ENCODE assay signal across 22 mouse cellular contexts in the genomic region with DNA sequence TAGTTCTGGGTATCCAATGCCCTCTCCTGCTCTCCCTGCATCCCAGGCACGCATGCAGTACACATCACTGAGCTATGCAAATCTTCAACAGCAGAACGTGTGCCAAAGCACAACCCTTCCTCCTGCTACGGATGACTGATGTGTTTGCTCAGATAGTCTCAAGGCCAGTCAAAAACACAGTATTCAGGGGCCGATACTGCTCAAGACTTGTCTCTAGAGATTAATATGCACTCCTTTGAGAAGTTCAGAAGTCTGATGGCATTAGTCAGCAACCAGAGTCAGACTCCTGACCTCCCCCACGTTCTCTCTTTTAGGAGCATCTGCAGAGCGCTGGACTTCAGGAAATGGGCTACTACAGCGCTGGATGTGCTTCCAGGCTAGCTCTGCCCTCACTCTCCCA. TPM values are rescaled to one million over a fixed set of nuclear protein-coding genes. Genes with fewer than 3 reads are reported as not detected.
DNase-seq lines count a peak whose midpoint lies in the region; ATAC-seq and TF ChIP-seq lines count a peak whose summit lies in the region.
"Had no signal": no experiment of that assay in that cellular context is flagged by ENCODE, and none has a peak within 500 bp of the region (broad histone marks: within the 10 kb centered on the region; RNA-seq: fewer than 3 reads in every experiment).

No protein-coding gene starts in this region.

- no peaks in the 10 kb centered on the region for H3K27me3 ChIP-seq in kidney, adult 2 months (replicated peaks; ENCODE audit: control insufficient read depth, insufficient read depth, low read length)
- H3K27me3 ChIP-seq: embryonic facial prominence, embryonic 12.5 days; forebrain, embryonic 15.5 days; limb, embryonic 13.5 days; neural tube, embryonic 12.5 days; stomach, embryonic 15.5 days had no signal

- no peak for TF ChIP-seq POLR2A in kidney, adult 2 months (IDR thresholded peaks at IDR 0.05; ENCODE audit: low read depth, low read length)
- TF ChIP-seq POLR2A in embryonic fibroblast, embryonic 13.5 days (IDR thresholded peaks at IDR 0.05; ENCODE audit: low read depth, low read length), result no peak

- no peak overlapping the region for H3K27ac ChIP-seq in kidney, adult 2 months (ENCODE audit: insufficient read depth, low read depth, low read length)
- peak overlapping the region; percentile 69 for H3K27ac ChIP-seq in embryonic fibroblast, embryonic 13.5 days (ENCODE audit: insufficient read depth, low read length)
- H3K27ac ChIP-seq: embryonic facial prominence, embryonic 12.5 days; forebrain, embryonic 15.5 days; kidney, postnatal 0 days; limb, embryonic 13.5 days; liver, embryonic 14.5 days; macrophage; neural tube, embryonic 12.5 days; stomach, embryonic 15.5 days had no signal

- peaks cover 7% of the 10 kb centered on the region for H3K36me3 ChIP-seq in kidney, adult 2 months (ENCODE audit: control insufficient read depth, insufficient read depth, low read length)

- no peak for ATAC-seq in megakaryocyte progenitor cell, adult 5-6 weeks (replicated peaks; ENCODE audit: poor library complexity)
- ATAC-seq: hindbrain, embryonic 16.5 days; intestine, postnatal 0 days had no signal

- H3K4me3 ChIP-seq in kidney, adult 2 months (ENCODE audit: insufficient read depth, low read depth, low read length), result no peak overlapping the region
- H3K4me3 ChIP-seq in embryonic fibroblast, embryonic 13.5 days (ENCODE audit: insufficient read depth, low read length), result no peak overlapping the region
- H3K4me3 ChIP-seq: embryonic facial prominence, embryonic 12.5 days; forebrain, embryonic 15.5 days; limb, embryonic 13.5 days; neural tube, embryonic 12.5 days; stomach, embryonic 15.5 days had no signal

- DNase-seq in adrenal gland, adult (ENCODE audit: inconsistent age in 2 of 2, low spot score in 1 of 2), result peak; percentile 77 to 86
- no peak for DNase-seq in adrenal gland, postnatal 25 days
- DNase-seq in kidney, adult 2 months, result peak; percentile 5
- DNase-seq in kidney, adult 18-20 months, result no peak
- DNase-seq in Muller cell, postnatal 12 days (ENCODE audit: inconsistent ontology term), result peak; percentile 19
- DNase-seq in thymus, adult 18-20 months, result no peak
- DNase-seq: cerebellum, postnatal 10 days; right cerebral cortex, postnatal 14 days; thymus, postnatal 14 days had no signal

- no peaks in the 10 kb centered on the region for H3K4me1 ChIP-seq in kidney, adult 2 months (ENCODE audit: control insufficient read depth, insufficient read depth, low read length)
- peaks cover 9% of the 10 kb centered on the region for H3K4me1 ChIP-seq in embryonic fibroblast, embryonic 13.5 days (ENCODE audit: control insufficient read depth, insufficient read depth, low read length)
- H3K4me1 ChIP-seq: embryonic facial prominence, embryonic 12.5 days; forebrain, embryonic 15.5 days; limb, embryonic 13.5 days; neural tube, embryonic 12.5 days; stomach, embryonic 15.5 days had no signal

- WGBS in kidney, adult 2 months, result 54% methylated on average over 7 of the region's 7 CpGs

- no peak for TF ChIP-seq CTCF in kidney, adult 2 months (conservative IDR thresholded peaks at IDR 0.05; ENCODE audit: insufficient read depth, insufficient read length, low read depth, low read length)
- no peak for TF ChIP-seq CTCF in embryonic fibroblast, embryonic 13.5 days (IDR thresholded peaks at IDR 0.05; ENCODE audit: borderline replicate concordance, insufficient read depth, low read length)

RNA-seq across cellular contexts. Expression of gene Mcub, which starts 28.0 kb away (rescaled TPM):
- total RNA-seq in adrenal gland, postnatal 25 days (2021), result 10.0 and 10.6 TPM in 2 replicates
- polyA plus RNA-seq in kidney, adult 2 months (2012; rRNA removed), result 1.7 and 3.1 TPM in 2 replicates
- 33.7 and 55.3 TPM in 2 replicates for polyA plus RNA-seq in embryonic fibroblast, embryonic 13.5 days (2011; ENCODE audit: insufficient read length, low read depth, missing spikeins)
- total RNA-seq in megakaryocyte progenitor cell, adult 5-6 weeks (2015), result 3.3 TPM in 2 replicates
- total RNA-seq in megakaryocyte progenitor cell, adult 5-6 weeks (2017), result 4.2 and 4.4 TPM in 2 replicates
- total RNA-seq: G1E had no signal
- polyA plus RNA-seq: G1E had no signal

Comparison
In these comparisons a context has a peak if more than half of its experiments do, and no peak if none do; other contexts are left out.
1. DNase-seq: peak in adrenal gland, adult (2 of 2), kidney, adult 2 months (single experiment) and Muller cell, postnatal 12 days (single experiment); none in adrenal gland, postnatal 25 days (single experiment), kidney, adult 18-20 months (single experiment) and thymus, adult 18-20 months (0 of 2).